Mouse (Mus musculus): Measurements from ENCODE around the gene Nudt21. TPM values are rescaled to one million over a fixed set of nuclear protein-coding genes. Genes with fewer than 3 reads are reported as not detected.

Nudt21 gene
- 77.6 TPM for polyA plus RNA-seq (2015; fragmentation: Illumina TruSeq; extraction: RNeasy Lipid Tissue Mini Kit (QIAGEN cat#74804); ENCODE audit: insufficient read depth, low replicate concordance)

GRCm38 (mm10) chr8:94036944-94037524 lies at the start of gene Nudt21, which contains the start of gene Ogfod1:
Gene Nudt21, minus strand, starts transcription at chr8:94037031.
Gene Ogfod1, plus strand, starts transcription at chr8:94037198.

GRCm38 (mm10) chr8:94012013-94012951 lies 24.5 kb downstream of the Nudt21 start, which contains the start of gene Amfr:
Gene Amfr, minus strand, starts transcription at chr8:94012842.

Other genes with a start within 250 kb of the Nudt21 start
- 2.5 TPM for gene Gnao1, start 227.1 kb downstream of the Nudt21 start, polyA plus RNA-seq (2015; fragmentation: Illumina TruSeq; extraction: RNeasy Lipid Tissue Mini Kit (QIAGEN cat#74804); ENCODE audit: insufficient read depth, low replicate concordance)
- 79.9 TPM for gene Amfr, start 24.2 kb downstream of the Nudt21 start, polyA plus RNA-seq (2015; fragmentation: Illumina TruSeq; extraction: RNeasy Lipid Tissue Mini Kit (QIAGEN cat#74804); ENCODE audit: insufficient read depth, low replicate concordance)
- gene Ogfod1, start 167 bp upstream of the Nudt21 start, polyA plus RNA-seq (2015; fragmentation: Illumina TruSeq; extraction: RNeasy Lipid Tissue Mini Kit (QIAGEN cat#74804); ENCODE audit: insufficient read depth, low replicate concordance) = 26.0 TPM
- 16.8 TPM for gene Bbs2, start 61.9 kb upstream of the Nudt21 start, polyA plus RNA-seq (2015; fragmentation: Illumina TruSeq; extraction: RNeasy Lipid Tissue Mini Kit (QIAGEN cat#74804); ENCODE audit: insufficient read depth, low replicate concordance)
- gene Mt4, start 100.2 kb upstream of the Nudt21 start, polyA plus RNA-seq (2015; fragmentation: Illumina TruSeq; extraction: RNeasy Lipid Tissue Mini Kit (QIAGEN cat#74804); ENCODE audit: insufficient read depth, low replicate concordance) = not detected
- gene Mt3, start 115.6 kb upstream of the Nudt21 start, polyA plus RNA-seq (2015; fragmentation: Illumina TruSeq; extraction: RNeasy Lipid Tissue Mini Kit (QIAGEN cat#74804); ENCODE audit: insufficient read depth, low replicate concordance) = not detected
- 3.7 TPM for gene Mt2, start 135.6 kb upstream of the Nudt21 start, polyA plus RNA-seq (2015; fragmentation: Illumina TruSeq; extraction: RNeasy Lipid Tissue Mini Kit (QIAGEN cat#74804); ENCODE audit: insufficient read depth, low replicate concordance)
- 9.9 TPM for gene Mt1, start 142.1 kb upstream of the Nudt21 start, polyA plus RNA-seq (2015; fragmentation: Illumina TruSeq; extraction: RNeasy Lipid Tissue Mini Kit (QIAGEN cat#74804); ENCODE audit: insufficient read depth, low replicate concordance)
- gene Nup93, start 177.5 kb upstream of the Nudt21 start, polyA plus RNA-seq (2015; fragmentation: Illumina TruSeq; extraction: RNeasy Lipid Tissue Mini Kit (QIAGEN cat#74804); ENCODE audit: insufficient read depth, low replicate concordance) = 39.3 TPM

All from spleen, adult 10 weeks (tissue).